Mouse (Mus musculus) fibroblast of lung, adult 2 months (primary cell): Measurements from ENCODE around the gene Ttll11.

ENCODE experiments used
- DNase-seq: peaks from one replicate; pipeline ENCODE4 v3.0.0-alpha.2; 2011; ENCODE audit warnings: low read depth

The Ttll11 gene

DNA sequence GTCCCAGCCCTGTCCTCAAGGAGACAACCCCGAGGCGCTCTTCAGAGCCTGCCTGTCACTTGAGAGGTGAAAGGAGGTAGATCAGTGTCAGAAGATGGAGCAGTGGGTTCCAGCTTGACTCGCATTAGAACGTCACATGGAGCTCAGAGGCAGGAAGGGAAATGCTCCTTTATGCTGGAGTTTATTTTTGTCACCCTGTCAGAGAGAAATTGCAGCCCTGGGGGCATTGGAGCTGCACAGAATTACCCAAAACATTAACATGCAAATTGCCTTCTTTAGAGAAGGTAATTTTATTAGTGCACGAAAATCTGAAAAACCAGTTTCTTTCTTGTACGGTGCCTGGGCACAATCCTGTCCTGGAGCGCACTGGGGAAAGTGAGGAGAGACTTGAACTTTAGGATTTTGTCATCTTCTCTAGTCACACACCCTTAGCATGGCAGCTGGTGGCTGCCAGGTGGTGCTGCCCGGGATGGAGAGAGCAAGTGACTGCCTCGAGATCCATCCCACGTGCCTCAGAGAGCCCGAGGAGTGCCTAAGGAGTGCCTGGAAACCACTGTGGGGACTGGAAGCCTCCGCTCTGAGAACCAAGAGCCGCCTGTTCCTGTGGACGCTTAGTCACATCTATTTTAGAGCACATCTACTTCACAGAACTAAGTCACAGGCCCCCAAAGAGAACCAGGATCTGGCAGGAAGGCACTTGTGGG lies 211.7 kb downstream of the Ttll11 start:
- DNase-seq, result no peak

DNA sequence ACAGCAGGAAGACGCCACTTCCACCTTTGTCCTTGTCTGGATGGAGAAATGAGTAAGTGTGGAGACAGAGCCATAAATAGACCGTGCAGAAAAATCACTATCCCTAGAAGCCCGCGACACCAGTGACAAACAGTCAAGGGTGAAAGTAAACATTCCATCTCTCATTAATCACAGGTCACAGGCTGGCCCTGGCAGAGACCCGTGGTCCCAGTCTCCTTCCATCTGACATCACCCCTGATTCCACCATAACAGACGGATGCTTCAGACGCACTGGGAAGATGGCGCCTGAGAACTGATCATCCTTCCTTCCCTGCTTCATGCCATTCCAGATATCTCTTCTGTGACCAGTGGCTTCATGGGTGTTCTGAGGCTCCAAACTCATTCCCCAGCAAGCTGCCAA lies 215.4 kb downstream of the Ttll11 start:
- no peak for DNase-seq

DNA sequence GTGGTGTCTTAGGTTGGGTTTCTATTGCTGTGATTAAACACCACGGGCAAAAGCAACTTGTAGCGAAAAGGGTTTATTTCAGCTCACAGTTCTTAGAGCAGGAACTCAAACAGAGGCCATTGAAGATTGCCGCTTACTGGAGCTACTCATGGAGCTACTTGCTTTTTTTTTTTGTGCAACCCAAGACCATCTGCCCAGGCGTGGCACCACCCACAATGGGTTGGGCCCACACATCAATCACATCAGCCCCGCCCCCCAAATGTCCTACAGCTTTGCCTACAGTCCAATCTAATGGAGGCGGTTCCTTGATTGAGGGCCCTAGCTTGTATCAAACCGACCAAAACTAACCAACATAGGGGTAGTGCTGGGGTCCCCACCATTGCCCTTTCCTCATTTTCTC lies 215.9 kb downstream of the Ttll11 start:
- DNase-seq, result no peak

DNA sequence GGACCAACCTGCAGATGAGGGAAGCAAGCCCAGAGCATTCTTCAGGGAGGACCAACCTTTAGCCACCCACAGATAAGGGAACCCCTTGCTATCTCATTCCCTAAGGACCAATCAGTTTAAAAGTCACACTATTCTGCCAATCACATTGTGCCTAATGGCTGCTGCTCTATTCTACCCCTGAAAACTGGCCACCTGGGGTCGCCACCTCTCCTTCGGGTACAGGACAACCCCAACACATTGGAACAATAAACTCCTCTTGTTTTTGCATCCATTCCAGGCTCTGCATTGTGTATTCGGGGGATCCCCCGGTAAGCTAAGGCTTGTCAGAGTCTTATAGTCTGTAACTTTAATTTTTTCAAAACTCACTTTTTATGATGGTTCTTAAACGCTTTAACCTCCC lies 218.3 kb downstream of the Ttll11 start:
- no peak for DNase-seq

DNA sequence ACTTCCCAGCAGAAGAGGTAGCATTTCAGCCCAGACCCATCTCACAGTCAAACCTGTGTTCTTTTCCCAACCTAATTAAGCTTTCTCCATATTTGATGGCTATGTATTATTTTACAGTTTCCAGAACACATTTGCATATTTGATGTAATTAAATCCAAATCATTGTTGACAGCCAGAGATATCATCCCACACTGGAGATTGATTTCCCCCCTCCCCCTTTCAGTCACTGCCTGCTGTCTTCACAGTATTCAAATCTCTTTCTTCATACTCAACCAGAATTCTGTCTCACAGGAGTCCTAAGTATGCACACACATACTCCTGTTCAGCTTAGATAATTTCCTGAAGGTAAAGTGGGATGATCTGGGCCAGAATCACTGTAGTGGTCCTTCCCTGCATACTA lies 218.8 kb downstream of the Ttll11 start:
- DNase-seq, result no peak

DNA sequence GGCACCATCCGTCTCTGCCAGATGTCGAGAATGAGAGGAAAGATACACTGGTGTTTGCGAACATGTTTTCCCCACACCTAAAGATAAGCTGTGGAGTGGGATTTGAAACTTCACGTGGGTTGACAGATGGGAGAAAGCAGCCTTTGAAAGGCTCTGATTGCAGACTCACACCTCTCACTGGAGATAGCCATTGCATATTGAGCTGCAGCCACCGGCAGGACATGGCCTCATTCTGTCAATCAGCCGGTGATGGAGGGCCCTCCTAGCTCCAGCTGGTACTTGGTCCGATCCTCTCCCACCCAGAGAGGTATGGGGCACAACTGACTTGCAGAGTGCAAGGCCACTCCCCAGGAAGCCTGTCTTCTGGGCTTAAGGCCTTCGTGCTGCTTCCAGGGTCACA lies 219.4 kb downstream of the Ttll11 start:
- no peak for DNase-seq

DNA sequence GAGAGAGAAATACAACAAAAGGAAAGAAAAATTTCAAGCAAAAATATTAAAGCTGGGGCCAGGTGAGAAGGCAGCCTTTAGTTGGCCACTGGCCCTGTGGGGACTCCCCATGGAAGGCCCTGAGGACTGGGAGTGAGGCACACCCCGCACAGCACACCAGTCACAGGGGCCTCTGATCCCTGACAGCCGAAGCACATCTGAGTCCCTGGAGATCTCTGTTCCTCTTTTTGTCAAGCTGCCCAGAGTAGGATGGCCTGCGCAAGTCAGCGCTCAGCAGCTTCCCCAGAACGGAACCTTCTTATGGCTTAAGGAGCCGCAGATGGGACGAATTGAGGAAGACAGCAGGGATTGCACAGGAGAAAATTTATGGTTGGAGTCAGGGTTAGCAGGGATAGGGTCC lies 223.2 kb downstream of the Ttll11 start:
- no peak for DNase-seq

DNA sequence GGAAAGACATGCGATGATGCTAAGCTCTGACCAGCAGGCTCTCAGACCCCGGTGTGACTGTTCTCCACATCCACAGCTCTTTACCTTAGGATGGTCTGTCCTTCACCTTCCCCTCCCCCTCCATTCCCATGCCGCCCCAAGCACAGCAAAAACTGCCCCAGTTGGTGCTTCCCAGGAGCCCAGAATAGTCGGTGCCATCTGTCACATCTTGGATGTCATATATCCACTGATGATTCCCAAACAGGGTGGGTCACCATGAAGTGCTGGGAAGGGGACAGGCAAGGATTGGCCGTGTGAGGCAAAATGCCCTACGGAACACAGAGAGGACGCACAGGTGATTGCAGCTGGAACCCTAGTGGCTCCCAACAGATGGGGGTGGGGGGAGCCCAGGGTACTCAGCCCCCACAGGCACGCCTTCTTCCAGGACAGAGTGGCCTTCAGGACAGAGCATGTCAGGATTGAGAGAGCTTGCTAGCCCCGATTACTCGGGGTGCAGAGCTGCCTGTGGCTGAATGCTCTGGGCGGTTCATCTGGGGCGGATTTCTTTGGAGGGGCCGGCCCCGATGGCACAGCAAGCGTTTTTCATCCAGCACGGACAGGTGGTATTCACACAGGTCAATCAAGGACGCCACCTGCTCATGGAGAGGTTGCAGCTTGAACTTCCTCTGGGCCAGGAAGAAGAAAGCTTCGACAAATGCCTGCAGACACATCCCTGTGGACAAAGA lies 227.8 kb downstream of the Ttll11 start:
- DNase-seq, result no peak

DNA sequence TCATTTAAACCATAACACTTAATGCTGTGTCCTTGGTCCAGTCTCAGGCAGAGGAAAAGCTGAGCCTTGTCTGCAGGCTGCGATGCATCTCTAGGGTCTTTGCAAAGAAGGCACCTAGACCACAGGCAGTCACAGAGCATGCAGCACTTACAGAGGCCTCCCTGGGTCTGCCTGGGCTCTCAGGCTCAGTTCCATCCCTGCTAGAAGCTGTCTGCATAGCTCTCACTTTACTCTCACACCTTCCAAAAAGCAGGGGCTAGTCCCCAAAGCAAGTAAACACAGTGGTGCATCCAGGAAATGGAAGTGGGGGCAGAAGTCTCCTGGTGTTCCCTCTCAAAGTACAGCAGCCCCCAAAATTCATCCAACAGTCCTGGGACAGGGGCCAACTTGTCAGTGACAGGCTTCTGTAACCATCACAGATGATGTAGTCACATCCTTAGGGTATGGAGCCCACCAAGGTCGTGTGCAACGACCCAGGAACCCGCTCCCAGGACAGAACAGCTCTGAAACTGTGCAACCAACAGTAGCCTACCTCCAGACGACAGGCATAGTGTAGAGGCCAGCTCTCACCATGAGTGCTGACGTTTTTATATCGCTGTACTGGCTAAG lies 229.1 kb downstream of the Ttll11 start:
- DNase-seq, result no peak

DNA sequence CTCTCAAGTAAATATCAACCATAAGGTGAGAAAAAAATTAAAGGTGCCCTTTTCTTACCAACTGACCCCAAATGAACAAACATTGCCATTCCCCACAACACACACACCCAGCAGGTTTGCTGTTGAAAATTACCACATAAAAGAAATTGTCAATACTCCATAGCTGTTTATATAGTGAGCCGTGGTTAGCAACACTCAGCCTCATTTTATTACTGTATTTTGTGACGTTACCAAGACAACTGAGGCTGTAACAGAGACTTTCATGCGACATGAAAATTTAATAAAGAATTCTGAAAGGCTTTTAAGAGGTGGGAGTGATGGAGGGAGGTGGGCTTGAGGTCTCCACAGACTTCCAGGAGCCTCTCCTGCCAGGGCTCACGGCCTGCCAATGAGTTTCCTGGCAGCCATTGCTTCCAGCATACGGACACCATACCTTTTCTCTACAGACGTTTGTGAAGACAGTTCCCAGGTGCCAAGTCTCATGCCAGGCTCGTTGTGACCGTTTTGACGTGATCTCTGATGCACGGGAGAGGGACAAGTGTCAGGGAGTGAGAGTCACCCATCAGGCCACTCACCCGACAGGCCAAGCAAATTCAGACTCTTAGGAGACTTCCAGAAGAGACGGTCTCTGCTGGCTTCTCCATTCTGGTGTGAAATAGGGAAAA lies 232.2 kb downstream of the Ttll11 start:
- no peak for DNase-seq

DNA sequence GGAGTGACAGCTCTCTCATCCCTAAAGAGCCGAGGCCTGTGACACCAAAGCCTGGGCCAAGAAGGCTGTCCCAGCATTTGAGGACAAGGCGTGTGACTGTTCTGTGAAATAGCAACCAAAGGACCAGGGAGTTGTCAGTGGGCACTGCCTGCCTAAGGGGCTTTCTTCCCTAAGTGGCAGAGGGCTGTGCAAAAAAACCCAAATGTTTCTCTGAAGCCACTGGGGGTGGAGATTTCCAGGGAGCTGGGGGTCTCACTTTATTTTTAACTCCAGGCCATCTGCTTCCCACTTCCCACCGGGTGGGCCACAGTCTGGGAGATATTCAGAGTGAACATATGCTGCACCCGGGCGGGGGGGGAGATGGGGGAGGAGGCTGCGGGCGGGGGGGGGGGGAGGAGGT lies 233.1 kb downstream of the Ttll11 start:
- DNase-seq, result no peak

DNA sequence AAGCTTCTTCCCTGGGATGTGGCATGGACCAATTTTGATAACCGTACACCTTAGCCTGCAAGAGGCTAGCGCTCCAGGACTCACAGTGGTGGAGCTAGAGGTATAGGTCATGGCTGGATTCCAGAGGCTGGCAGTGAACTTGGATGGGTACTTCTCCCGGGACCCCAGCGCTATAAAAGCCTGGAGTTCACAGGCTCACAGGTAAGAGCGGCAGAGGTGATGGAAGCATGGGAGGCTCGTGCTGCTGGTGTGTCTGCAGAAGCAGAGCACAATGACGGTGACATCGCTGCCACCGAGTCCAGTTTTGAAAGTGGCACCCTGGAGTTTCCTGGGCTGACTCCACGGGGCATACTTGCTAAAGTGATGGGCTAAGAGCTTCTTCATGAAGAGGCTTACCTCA lies 233.8 kb downstream of the Ttll11 start:
- no peak for DNase-seq

DNA sequence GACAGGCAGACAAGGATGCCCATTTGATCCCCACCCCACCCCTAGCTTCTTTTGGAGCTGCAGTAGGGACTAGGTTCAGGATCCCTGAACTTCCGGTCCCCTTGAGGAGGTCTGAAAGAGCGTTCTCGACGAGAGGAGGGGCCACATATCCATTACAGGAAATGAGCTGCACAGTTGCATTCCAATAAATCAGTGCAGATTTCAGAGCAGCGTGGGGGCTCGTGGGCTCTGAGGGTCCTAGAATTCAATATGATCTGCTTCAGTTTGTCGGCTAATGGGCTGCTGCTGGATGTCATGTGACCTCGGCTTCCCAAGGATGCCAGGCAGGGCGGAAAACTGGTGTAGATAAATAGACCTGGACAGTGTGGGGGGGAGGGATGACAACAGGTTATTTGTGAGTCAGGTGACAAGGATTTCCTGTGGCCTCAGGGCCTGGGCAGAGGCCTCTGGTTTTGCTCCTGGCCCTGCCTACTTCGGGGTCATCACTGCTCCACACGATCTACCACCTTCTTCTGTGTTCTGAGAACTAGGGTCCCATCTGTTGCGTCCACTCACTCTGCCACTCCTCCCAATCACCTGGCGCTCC lies 240.0 kb downstream of the Ttll11 start:
- DNase-seq, result no peak

DNA sequence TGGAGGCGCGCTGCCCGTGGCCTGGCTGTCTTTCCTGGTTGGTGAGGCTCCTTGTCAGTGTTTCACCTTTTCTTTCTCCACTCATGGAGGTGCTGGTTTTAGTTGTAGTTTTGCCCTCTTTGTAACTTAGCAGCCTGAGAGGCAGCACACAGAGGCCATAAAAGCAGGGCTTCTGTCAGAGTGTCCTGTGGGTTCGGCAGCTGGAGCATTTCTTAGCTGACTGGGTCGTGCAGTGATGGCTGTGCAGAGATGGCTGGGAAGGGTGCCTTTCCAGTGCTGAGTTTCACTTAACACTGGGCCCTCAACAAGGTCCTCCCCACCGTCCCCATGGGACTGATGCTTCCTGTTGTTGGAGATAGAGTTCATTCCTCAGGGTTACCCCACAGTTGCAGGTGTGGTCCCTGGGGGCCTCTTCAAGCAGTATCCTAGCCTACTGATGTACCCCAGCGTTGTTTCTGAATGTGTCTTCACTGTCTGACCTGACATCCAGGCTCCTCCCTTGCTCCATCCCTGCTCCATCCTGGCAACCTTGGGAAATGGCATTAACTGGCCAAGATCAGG lies 242.2 kb downstream of the Ttll11 start:
- DNase-seq, result no peak

DNA sequence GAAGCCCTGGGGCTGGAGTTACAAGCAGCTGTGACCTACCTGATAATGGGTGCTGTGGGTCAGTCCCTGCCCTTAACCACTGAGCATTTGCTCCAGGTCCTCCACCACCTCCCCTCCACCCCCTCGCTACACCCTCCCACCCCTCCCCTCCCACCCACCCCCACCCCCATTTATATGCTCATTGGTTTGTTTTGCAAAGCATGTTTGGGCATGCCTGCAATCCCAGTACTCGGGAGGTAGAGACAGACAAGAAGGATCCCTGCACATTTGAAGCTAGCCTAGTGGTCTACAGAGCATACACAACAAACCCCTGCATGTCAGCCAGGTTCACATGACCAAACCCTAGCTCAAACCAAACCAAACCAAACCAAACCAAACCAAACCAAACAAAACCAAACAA lies 243.7 kb downstream of the Ttll11 start:
- DNase-seq, result no peak

DNA sequence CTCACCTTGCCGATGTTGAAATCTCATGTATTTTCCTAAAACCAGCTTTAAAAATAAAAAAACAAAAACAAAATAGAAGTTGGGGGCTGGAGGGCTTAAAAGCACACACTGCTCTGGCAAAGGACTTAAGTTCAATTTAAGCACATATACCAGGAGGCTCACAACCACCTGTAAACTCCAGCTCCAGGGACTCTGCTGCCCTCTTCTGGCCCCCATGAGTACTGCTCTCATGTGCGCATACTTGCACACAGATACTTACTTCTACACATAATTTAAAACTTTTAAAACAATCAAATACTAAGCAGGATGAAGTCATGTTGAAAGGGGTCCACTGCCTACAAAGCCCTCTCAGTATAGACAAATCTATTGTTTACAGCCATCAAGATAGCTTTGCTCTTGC lies 244.7 kb downstream of the Ttll11 start:
- no peak for DNase-seq

DNA sequence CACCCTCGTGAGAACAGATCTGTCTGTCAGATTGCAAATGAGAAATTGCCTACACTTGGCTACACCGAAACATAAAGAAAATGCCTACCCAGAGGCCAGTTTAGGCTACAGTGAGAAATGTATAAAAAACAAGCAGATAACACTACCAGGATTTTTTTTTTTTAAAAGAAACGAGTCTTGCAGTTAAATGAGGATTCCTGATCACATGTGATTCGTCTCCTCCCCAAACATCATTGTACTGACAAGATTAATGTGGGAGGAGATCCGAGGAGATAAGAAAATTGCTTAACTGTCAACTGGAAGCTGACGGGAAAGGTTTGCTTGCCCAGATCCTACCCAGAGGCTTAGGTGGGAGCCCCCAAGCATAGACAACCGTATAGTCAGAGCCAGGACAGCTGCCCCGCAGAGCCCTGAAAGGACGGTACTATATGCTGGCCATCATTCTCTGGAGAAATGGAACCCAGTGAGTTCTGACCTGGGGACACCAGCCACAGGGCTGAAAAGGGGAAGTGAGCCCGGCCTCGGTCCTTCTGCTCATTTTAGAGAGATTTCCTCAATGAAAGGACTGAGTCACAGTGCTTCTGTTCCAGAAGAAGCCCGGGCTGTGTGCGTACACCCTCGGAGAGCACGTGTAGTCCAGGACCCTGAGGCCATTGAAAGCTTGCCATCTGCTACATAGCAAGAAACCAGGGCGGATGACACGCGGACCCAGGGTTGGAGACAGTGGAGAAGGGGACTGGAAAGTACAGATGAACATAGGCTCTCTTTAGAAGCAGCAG lies 247.9 kb downstream of the Ttll11 start:
- no peak for DNase-seq

DNA sequence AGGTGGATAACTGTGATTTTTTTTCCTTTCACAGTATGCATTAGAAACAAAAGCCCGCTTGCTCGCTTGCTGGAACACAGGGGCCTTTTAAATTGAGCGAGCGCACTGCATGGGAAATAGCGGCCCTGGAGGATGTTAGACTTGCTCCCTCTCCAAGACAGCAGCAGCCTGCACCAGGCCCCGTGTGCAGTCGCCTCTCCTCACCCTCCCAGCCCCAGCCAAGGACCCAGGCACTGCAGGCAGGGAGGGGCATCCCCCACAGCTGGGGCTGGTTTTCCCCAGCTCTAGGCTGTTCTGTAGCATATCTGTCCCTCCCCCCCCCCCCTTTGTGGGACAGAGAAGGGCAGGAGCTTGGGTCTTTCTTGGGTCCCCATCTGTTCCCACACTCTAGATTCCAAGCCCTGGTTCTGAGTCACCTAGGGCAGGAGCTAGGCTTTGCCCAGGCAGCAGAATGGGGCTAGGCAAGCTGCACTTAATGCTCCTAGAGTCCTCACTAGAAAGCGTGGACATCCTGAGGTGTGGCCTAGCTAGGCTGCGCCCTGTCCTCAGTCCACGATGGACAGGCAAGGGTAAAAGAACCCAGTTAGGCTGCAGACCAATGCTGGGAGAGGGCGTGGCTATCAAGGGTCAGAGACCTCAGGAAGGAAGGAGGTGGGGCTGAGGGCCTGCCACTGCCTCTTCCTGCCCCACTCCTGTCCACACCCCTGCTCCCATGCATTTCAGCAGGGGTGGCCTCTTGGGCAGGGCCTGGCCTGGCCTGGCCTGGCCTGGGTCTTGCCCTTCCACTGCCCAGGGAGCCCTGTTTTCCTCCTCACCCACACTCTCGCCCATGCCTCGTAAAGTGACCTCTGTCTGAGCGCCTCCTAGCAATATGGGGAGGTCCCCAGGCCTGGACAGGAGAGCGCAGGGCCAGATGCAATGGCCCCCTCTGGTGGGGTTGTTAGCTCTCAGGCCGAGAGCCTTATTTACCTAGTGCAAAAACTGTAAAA lies 250.3 kb downstream of the Ttll11 start:
- DNase-seq, result peak; percentile 14

DNA sequence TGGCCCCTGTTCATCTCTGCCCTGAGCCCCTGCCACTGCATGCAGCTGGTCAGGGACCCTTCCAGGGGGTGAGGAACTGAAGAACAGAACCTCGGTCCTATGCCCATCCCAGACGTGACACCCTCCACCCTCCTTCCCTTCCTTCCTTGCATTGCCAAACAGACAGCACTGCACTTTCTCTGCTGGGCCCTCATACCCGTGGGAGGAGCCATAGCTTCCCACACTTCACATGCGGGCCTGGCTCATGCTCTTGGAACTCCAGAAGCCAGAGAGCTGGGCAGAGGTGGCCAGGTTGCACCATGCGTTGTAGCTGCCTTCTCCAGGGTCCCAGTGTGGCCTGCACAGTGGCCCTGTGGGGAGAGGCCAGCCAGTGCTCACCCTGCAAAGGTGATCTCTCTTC lies 251.1 kb downstream of the Ttll11 start:
- peak; percentile 23 for DNase-seq

DNA sequence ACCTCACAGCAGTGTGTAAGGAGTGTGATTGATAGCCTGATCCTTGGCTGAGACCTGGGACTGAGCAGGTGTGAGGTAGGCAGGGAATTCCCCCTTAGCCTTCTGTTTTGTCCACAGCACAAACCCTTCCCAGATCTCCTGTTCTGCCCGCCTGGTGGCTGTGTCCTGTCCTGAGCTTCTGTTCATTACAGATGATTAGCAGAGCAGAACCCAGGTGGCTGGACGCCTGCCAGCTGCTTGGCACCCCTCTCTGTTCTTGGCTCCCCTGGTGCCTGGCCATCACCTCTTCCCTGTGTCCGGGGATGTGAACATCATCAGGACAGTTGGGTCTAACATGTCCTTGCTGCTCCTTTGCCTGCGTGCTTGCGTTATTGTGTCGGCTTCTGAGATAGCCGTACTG lies 256.0 kb downstream of the Ttll11 start:
- no peak for DNase-seq
